Mouse (Mus musculus): Measurements from ENCODE around the gene Nucb1. TPM values are rescaled to one million over a fixed set of nuclear protein-coding genes. Genes with fewer than 3 reads are reported as not detected.
A peak's percentile ranks its signal among the peaks of the same experiment; 100 is the strongest.

The Nucb1 gene
- total RNA-seq, 2 experiments from 2014 or later = 114 to 127 TPM

- DNase-seq (ENCODE audit: extremely low spot score in 1 of 2, low spot score in 2 of 2) = no peak
- intact Hi-C loops (cut with DNase I) = no loop called here
These were observed 53.4 kb downstream of the Nucb1 start for GRCm38 (mm10) chr7:45456721-45457203.

GRCm38 (mm10) chr7:45455932-45456696, 54.1 kb downstream of the Nucb1 start:
- no peak for DNase-seq (ENCODE audit: extremely low spot score in 1 of 2, low spot score in 2 of 2)
- intact Hi-C loops (cut with DNase I) = no loop called here

GRCm38 (mm10) chr7:45454971-45455370, 55.2 kb downstream of the Nucb1 start:
- intact Hi-C loops (cut with DNase I) = no loop called here
- DNase-seq (ENCODE audit: extremely low spot score in 1 of 2, low spot score in 2 of 2) = no peak

- intact Hi-C loops (cut with DNase I) = no loop called here
- peak; percentile 79 to 87 for DNase-seq (ENCODE audit: extremely low spot score in 1 of 2, low spot score in 2 of 2)
These were observed 58.7 kb downstream of the Nucb1 start for GRCm38 (mm10) chr7:45451344-45451982.

GRCm38 (mm10) chr7:45449974-45450373, 60.2 kb downstream of the Nucb1 start:
- DNase-seq (ENCODE audit: extremely low spot score in 1 of 2, low spot score in 2 of 2) = no peak
- intact Hi-C loops (cut with DNase I) = no loop called here

GRCm38 (mm10) chr7:45447325-45447990, 62.7 kb downstream of the Nucb1 start:
- intact Hi-C loops (cut with DNase I) = no loop called here
- DNase-seq (ENCODE audit: extremely low spot score in 1 of 2, low spot score in 2 of 2) = peak in 1 of 2 experiments; percentile 44

- no peak for DNase-seq (ENCODE audit: extremely low spot score in 1 of 2, low spot score in 2 of 2)
- intact Hi-C loops (cut with DNase I) = no loop called here
These were observed 63.6 kb downstream of the Nucb1 start for GRCm38 (mm10) chr7:45446589-45446988.

GRCm38 (mm10) chr7:45443526-45444420, 66.4 kb downstream of the Nucb1 start:
- intact Hi-C loops (cut with DNase I) = no loop called here
- no peak for DNase-seq (ENCODE audit: extremely low spot score in 1 of 2, low spot score in 2 of 2)

Small RNA genes within 50 kb of the gene (microRNA-seq; reads per million reads assigned to microRNA genes)
- not detected for gene Gm22133

Other genes with a start within 250 kb of the Nucb1 start
- gene Slc6a21, start 232.9 kb downstream of the Nucb1 start, total RNA-seq (2021) = under 1 TPM; 0.41 to 0.60 TPM
- 10 to 100 TPM; 20.5 to 32.2 TPM for gene Trpm4, start 176.6 kb downstream of the Nucb1 start, total RNA-seq (2021)
- gene Hrc, start 175.1 kb downstream of the Nucb1 start, total RNA-seq (2021) = 1 to 10 TPM in 1 of 2 experiments, under 1 TPM in 1; 0.99 to 1.3 TPM
- 100 to 1,000 TPM; 142 to 147 TPM for gene Ppfia3, start 143.4 kb downstream of the Nucb1 start, total RNA-seq (2021)
- gene Lin7b, start 139.8 kb downstream of the Nucb1 start, total RNA-seq (2021) = 100 to 1,000 TPM; 176 to 192 TPM
- 100 to 1,000 TPM; 352 to 384 TPM for gene Snrnp70, start 114.7 kb downstream of the Nucb1 start, total RNA-seq (2021)
- not detected for gene Kcna7, start 104.8 kb downstream of the Nucb1 start, total RNA-seq (2021)
- gene Ntf5, start 96.7 kb downstream of the Nucb1 start, total RNA-seq (2021) = not detected
- not detected for gene Lhb, start 89.6 kb downstream of the Nucb1 start, total RNA-seq (2021)
- gene Gys1, start 75.6 kb downstream of the Nucb1 start, total RNA-seq (2021) = 10 to 100 TPM; 16.9 to 17.3 TPM
- 10 to 100 TPM; 31.3 to 41.1 TPM for gene Ruvbl2, start 72.3 kb downstream of the Nucb1 start, total RNA-seq (2021)
- 100 to 1,000 TPM; 445 to 456 TPM for gene Ftl1, start 50.5 kb downstream of the Nucb1 start, total RNA-seq (2021)
- 10 to 100 TPM; 86.0 to 93.8 TPM for gene Bax, start 43.5 kb downstream of the Nucb1 start, total RNA-seq (2021)
- gene Tulp2, start 28.5 kb downstream of the Nucb1 start, total RNA-seq (2021) = not detected
- gene Gm45808, start 23.6 kb downstream of the Nucb1 start, total RNA-seq (2021) = not detected
- 1 to 10 TPM; 3.0 to 3.1 TPM for gene Dhdh, start 21.6 kb downstream of the Nucb1 start, total RNA-seq (2021)
- gene Ppp1r15a, start 15.9 kb upstream of the Nucb1 start, total RNA-seq (2021) = 10 to 100 TPM; 25.5 to 28.5 TPM
- gene Plekha4, start 15.9 kb upstream of the Nucb1 start, total RNA-seq (2021) = 1 to 10 TPM; 1.3 to 2.7 TPM
- under 1 TPM in 1 of 2 experiments, not detected in 1; 0.93 TPM for gene Hsd17b14, start 44.5 kb upstream of the Nucb1 start, total RNA-seq (2021)
- 10 to 100 TPM; 20.9 to 21.8 TPM for gene Bcat2, start 59.7 kb upstream of the Nucb1 start, total RNA-seq (2021)
- not detected for gene Fgf21, start 105.1 kb upstream of the Nucb1 start, total RNA-seq (2021)
- gene Fut1, start 106.9 kb upstream of the Nucb1 start, total RNA-seq (2021) = under 1 TPM; 0.13 to 0.30 TPM
- not detected for gene Izumo1, start 111.4 kb upstream of the Nucb1 start, total RNA-seq (2021)
- 10 to 100 TPM; 15.1 to 15.8 TPM for gene Rasip1, start 117.1 kb upstream of the Nucb1 start, total RNA-seq (2021)
- 1 to 10 TPM; 1.2 to 2.2 TPM for gene Mamstr, start 129.6 kb upstream of the Nucb1 start, total RNA-seq (2021)
- under 1 TPM; 0.18 to 0.24 TPM for gene Fut2, start 156.0 kb upstream of the Nucb1 start, total RNA-seq (2021)
- under 1 TPM; 0.45 to 0.47 TPM for gene Ntn5, start 173.6 kb upstream of the Nucb1 start, total RNA-seq (2021)
- gene Sec1, start 184.0 kb upstream of the Nucb1 start, total RNA-seq (2021) = under 1 TPM; 0.34 to 0.39 TPM
- 100 to 1,000 TPM; 152 to 154 TPM for gene Car11, start 189.4 kb upstream of the Nucb1 start, total RNA-seq (2021)
- 10 to 100 TPM; 40.9 to 51.0 TPM for gene Dbp, start 194.7 kb upstream of the Nucb1 start, total RNA-seq (2021)
- 100 to 1,000 TPM; 437 to 456 TPM for gene Rpl18, start 205.1 kb upstream of the Nucb1 start, total RNA-seq (2021)
- 10 to 100 TPM; 23.0 to 24.6 TPM for gene Sphk2, start 207.6 kb upstream of the Nucb1 start, total RNA-seq (2021)
- under 1 TPM; 0.26 to 0.39 TPM for gene Fam83e, start 210.8 kb upstream of the Nucb1 start, total RNA-seq (2021)
- gene Spaca4, start 215.4 kb upstream of the Nucb1 start, total RNA-seq (2021) = not detected